ENCODE assay signal across 8 mouse cellular contexts in the genomic region with DNA sequence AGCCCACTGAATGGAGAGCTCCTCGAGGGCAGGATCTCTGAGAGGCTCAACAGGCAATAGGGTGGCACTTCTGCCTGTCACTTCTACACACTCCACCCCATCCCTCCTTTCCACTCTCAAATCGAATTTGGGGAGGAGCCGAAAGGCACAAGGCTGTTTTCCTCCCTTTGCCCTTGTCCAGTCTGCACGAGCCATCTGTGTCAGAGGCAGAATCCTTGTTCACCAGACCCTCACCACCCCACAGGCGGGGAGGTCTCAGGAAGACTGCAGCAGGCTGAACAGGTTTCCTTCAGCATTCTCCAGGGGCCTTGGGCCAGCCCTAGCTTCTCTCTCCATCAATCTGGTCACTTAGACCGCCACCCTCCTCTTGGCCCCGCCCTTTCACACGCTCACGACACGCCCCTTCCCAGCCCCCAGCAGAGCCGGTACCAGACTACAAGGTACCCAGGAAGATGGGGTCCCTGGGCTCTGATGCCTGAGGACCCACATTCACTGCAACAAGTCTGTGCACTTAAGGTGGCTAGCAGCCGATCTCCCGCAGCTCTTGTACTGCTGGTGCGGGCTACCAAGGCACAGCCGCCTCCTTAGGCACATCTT. TPM values are rescaled to one million over a fixed set of nuclear protein-coding genes. Genes with fewer than 3 reads are reported as not detected.
DNase-seq lines count a peak whose midpoint lies in the region; ATAC-seq lines count a peak whose summit lies in the region.

No protein-coding gene starts in this region.

- WGBS in embryonic facial prominence, embryonic 14.5 days = 5% methylated on average over 14 of the region's 15 CpGs
- 11% methylated on average over 15 of the region's 15 CpGs for WGBS in heart, embryonic 12.5 days

- peak; percentile 20 for ATAC-seq in embryonic facial prominence, embryonic 14.5 days (ENCODE audit: low read depth)
- no peak for ATAC-seq in heart, embryonic 12.5 days (ENCODE audit: insufficient number of reproducible peaks, low FRiP score)

- H3K36me3 ChIP-seq in embryonic facial prominence, embryonic 14.5 days (ENCODE audit: control insufficient read depth, insufficient read depth, low read length) = no peaks in the 10 kb centered on the region
- peaks cover 9% of the 10 kb centered on the region; the same call in 1 of the 2 replicates for H3K36me3 ChIP-seq in heart, embryonic 12.5 days

- peak overlapping the region; percentile 65 for H3K4me3 ChIP-seq in embryonic facial prominence, embryonic 14.5 days (ENCODE audit: low read depth, low read length)
- H3K4me3 ChIP-seq in heart, embryonic 12.5 days = peak overlapping the region; percentile 56

- peak; percentile 97 for DNase-seq in heart, adult 11 months
- no peak for DNase-seq in heart, postnatal 25 days (ENCODE audit: low spot score)
- no peak for DNase-seq in embryonic facial prominence, embryonic 14.5 days (ENCODE audit: low spot score)
- peak; percentile 78 for DNase-seq in layer of hippocampus, adult 9-11 months
- DNase-seq in lung, postnatal 10 days = peak; percentile 44
- DNase-seq in right cerebral cortex, postnatal 4 days = peak; percentile 63
- DNase-seq in spleen, postnatal 36 days (ENCODE audit: low spot score in 2 of 2) = no peak

- peak overlapping the region; percentile 67 for H3K27ac ChIP-seq in embryonic facial prominence, embryonic 14.5 days (replicated peaks; ENCODE audit: low read depth, low read length)
- no peak overlapping the region for H3K27ac ChIP-seq in heart, embryonic 12.5 days (ENCODE audit: poor library complexity, severe bottlenecking)

- peak overlapping the region; percentile 68 for H3K9ac ChIP-seq in embryonic facial prominence, embryonic 14.5 days (ENCODE audit: low read depth, low read length)
- peak overlapping the region; percentile 79 for H3K9ac ChIP-seq in heart, embryonic 12.5 days

- peaks cover 3% of the 10 kb centered on the region for H3K27me3 ChIP-seq in embryonic facial prominence, embryonic 14.5 days (replicated peaks; ENCODE audit: control insufficient read depth, insufficient read depth, low read length)
- no peaks in the 10 kb centered on the region for H3K27me3 ChIP-seq in heart, embryonic 12.5 days (replicated peaks)

- H3K4me1 ChIP-seq in embryonic facial prominence, embryonic 14.5 days (ENCODE audit: control insufficient read depth, insufficient read depth, low read length) = peaks cover 56% of the 10 kb centered on the region
- H3K4me1 ChIP-seq in heart, embryonic 12.5 days (replicated peaks) = peaks cover 94% of the 10 kb centered on the region

- H3K9me3 ChIP-seq in embryonic facial prominence, embryonic 14.5 days (ENCODE audit: control insufficient read depth, low read length) = no peaks in the 10 kb centered on the region
- H3K9me3 ChIP-seq in heart, embryonic 12.5 days (replicated peaks) = no peaks in the 10 kb centered on the region

- intact Hi-C loops in heart, postnatal 25 days (cut with DNase I) = loop anchor here (2.0 kb wide), 1 partner anchor 34 kb away; no protein-coding TSS in a partner anchor

- H3K4me2 ChIP-seq in embryonic facial prominence, embryonic 14.5 days (ENCODE audit: low read depth, low read length) = peak overlapping the region; percentile 95
- H3K4me2 ChIP-seq in heart, embryonic 12.5 days = peak overlapping the region; percentile 88

RNA-seq across cellular contexts. Expression of a gene that starts 23.9 kb away (rescaled TPM):
- 10 to 100 TPM; 19.6 to 19.8 TPM for total RNA-seq in heart, postnatal 25 days (2021)
- polyA plus RNA-seq in embryonic facial prominence, embryonic 14.5 days (2014; fragmentation: Nextera tagmentation; extraction: Ambion mirVana) = 16.7 and 18.0 TPM in 2 replicates
- 38.9 and 45.1 TPM in 2 replicates for polyA plus RNA-seq in heart, embryonic 12.5 days (2016; fragmentation: Nextera tagmentation; extraction: Ambion mirVana)

Comparison
In these comparisons a context has a peak if more than half of its experiments do, and no peak if none do; other contexts are left out.
1. DNase-seq: peak in heart, adult 11 months (single experiment), layer of hippocampus, adult 9-11 months (single experiment), lung, postnatal 10 days (single experiment) and right cerebral cortex, postnatal 4 days (single experiment); none in heart, postnatal 25 days (single experiment), embryonic facial prominence, embryonic 14.5 days (single experiment) and spleen, postnatal 36 days (0 of 2).